Mouse (Mus musculus): ENCODE data around the gene H2afj. TPM values are rescaled to one million over a fixed set of nuclear protein-coding genes. Genes with fewer than 3 reads are reported as not detected.

The H2afj gene
- polyA plus RNA-seq, 1 experiment from 2014 or later: 193 TPM

- ATAC-seq (replicated peaks; ENCODE audit: low FRiP score) (no peak; the same call in 1 of the 2 replicates), DNase-seq (ENCODE audit: low spot score) (no peak)
- 0 out of 2 replicates have a peak, but pooled peaks cover 5% of the 10 kb centered on the region for H3K4me1 ChIP-seq (replicated peaks; ENCODE audit: control insufficient read depth, insufficient read depth, low read length)
- peak within 1 kb of the TSS; percentile 100 for H3K4me3 ChIP-seq (ENCODE audit: low read depth, low read length)
- no peaks in the 10 kb centered on the region for H3K9me3 ChIP-seq (ENCODE audit: control insufficient read depth, low read length)
- H3K36me3 ChIP-seq (ENCODE audit: control insufficient read depth, insufficient read depth, low read length): peaks cover 21% of the 10 kb centered on the region
- peak within 1 kb of the TSS; percentile 99 for H3K9ac ChIP-seq (ENCODE audit: low read depth, low read length)
- no peaks in the 10 kb centered on the region for H3K27me3 ChIP-seq (replicated peaks; ENCODE audit: control insufficient read depth, insufficient read depth, low read length)
- H3K4me2 ChIP-seq: peak within 1 kb of the TSS; percentile 96
- 0% methylated on average over 34 of the region's 34 CpGs for WGBS
- peak within 1 kb of the TSS; percentile 85 for H3K27ac ChIP-seq (ENCODE audit: low read depth, low read length)
These were observed 19.5 kb downstream of the H2afj start, which contains the start of gene BC049715 for GRCm38 (mm10) chr6:136827516-136827880. BC049715 (plus strand) TSS chr6:136827626.

GRCm38 (mm10) chr6:136827881-136828561 is 20.0 kb downstream of the H2afj start, which contains the start of gene Wbp11:
Wbp11 (minus strand) TSS chr6:136828233.
- H3K4me3 ChIP-seq (ENCODE audit: low read depth, low read length): peak within 1 kb of the TSS; percentile 100
- 0 out of 2 replicates have a peak, but pooled peaks cover 5% of the 10 kb centered on the region for H3K4me1 ChIP-seq (replicated peaks; ENCODE audit: control insufficient read depth, insufficient read depth, low read length)
- peak within 1 kb of the TSS; percentile 96 for H3K4me2 ChIP-seq
- peak within 1 kb of the TSS; percentile 85 for H3K27ac ChIP-seq (ENCODE audit: low read depth, low read length)
- H3K36me3 ChIP-seq (ENCODE audit: control insufficient read depth, insufficient read depth, low read length): peaks cover 16% of the 10 kb centered on the region
- DNase-seq (ENCODE audit: low spot score) (peak; percentile 95), ATAC-seq (replicated peaks; ENCODE audit: low FRiP score) (peak; percentile 100)
- 0% methylated on average over 45 of the region's 45 CpGs for WGBS
- H3K9me3 ChIP-seq (ENCODE audit: control insufficient read depth, low read length): no peaks in the 10 kb centered on the region
- peak within 1 kb of the TSS; percentile 99 for H3K9ac ChIP-seq (ENCODE audit: low read depth, low read length)
- H3K27me3 ChIP-seq (replicated peaks; ENCODE audit: control insufficient read depth, insufficient read depth, low read length): no peaks in the 10 kb centered on the region

- 29% methylated on average over 4 of the region's 4 CpGs for WGBS
- H3K27me3 ChIP-seq (replicated peaks; ENCODE audit: control insufficient read depth, insufficient read depth, low read length): no peaks in the 10 kb centered on the region
- peaks cover 14% of the 10 kb centered on the region for H3K36me3 ChIP-seq (ENCODE audit: control insufficient read depth, insufficient read depth, low read length)
- no peak for DNase-seq (ENCODE audit: low spot score)
- peak overlapping the region; percentile 100 for H3K4me3 ChIP-seq (ENCODE audit: low read depth, low read length)
- no peaks in the 10 kb centered on the region for H3K9me3 ChIP-seq (ENCODE audit: control insufficient read depth, low read length)
- H3K9ac ChIP-seq (ENCODE audit: low read depth, low read length): peak overlapping the region; percentile 70
- H3K4me1 ChIP-seq (replicated peaks; ENCODE audit: control insufficient read depth, insufficient read depth, low read length): 0 out of 2 replicates have a peak, but pooled peaks cover 5% of the 10 kb centered on the region
- peak overlapping the region; percentile 51; the same call in 1 of the 2 replicates for H3K27ac ChIP-seq (ENCODE audit: low read depth, low read length)
- H3K4me2 ChIP-seq: peak overlapping the region; percentile 64
- no peak for ATAC-seq (replicated peaks; ENCODE audit: low FRiP score)
These were observed 20.6 kb downstream of the H2afj start for GRCm38 (mm10) chr6:136828681-136829080.

- DNase-seq (ENCODE audit: low spot score) (no peak), ATAC-seq (replicated peaks; ENCODE audit: low FRiP score) (no peak)
- H3K9me3 ChIP-seq (ENCODE audit: control insufficient read depth, low read length): no peaks in the 10 kb centered on the region
- H3K27ac ChIP-seq (ENCODE audit: low read depth, low read length): no peak overlapping the region
- no peak overlapping the region for H3K9ac ChIP-seq (ENCODE audit: low read depth, low read length)
- no peak overlapping the region for H3K4me3 ChIP-seq (ENCODE audit: low read depth, low read length)
- 49% methylated on average over 5 of the region's 5 CpGs for WGBS
- H3K4me2 ChIP-seq: no peak overlapping the region
- no peaks in the 10 kb centered on the region; the same call in 1 of the 2 replicates for H3K27me3 ChIP-seq (replicated peaks; ENCODE audit: control insufficient read depth, insufficient read depth, low read length)
- H3K4me1 ChIP-seq (replicated peaks; ENCODE audit: control insufficient read depth, insufficient read depth, low read length): no peaks in the 10 kb centered on the region
- no peaks in the 10 kb centered on the region for H3K36me3 ChIP-seq (ENCODE audit: control insufficient read depth, insufficient read depth, low read length)
These were observed 23.7 kb downstream of the H2afj start for GRCm38 (mm10) chr6:136831712-136832111.

DNA sequence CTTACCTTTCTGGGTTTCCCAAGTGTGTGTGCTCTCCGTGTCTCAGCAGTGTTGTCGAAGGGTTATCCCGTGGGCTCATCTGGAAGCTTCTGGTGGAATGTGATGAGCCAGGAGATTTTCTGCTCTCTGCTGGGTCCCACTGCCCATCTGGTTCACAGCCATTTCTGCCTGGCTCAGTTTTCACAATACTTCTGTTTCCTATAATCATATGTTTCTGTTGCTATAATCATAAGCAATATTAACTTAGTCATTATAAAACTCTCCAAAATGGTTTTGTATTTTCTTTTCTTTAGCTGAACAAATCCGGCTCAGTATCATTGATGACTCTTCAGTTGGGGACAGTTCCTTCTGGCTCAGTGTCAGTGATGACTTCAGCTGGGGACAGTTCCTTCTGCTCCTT is 27.3 kb downstream of the H2afj start, which contains the start of gene Smco3:
TSS of gene Smco3 (minus strand) at position 101 of the 400 bp plus-strand sequence.
- Histone ChIP-seq H3K36me3 (ENCODE audit: control insufficient read depth, insufficient read depth, low read length) (no peaks in the 10 kb centered on the region), H3K4me3 (ENCODE audit: low read depth, low read length) (no peak within 1 kb of the TSS)
- 45% methylated on average over 4 of the region's 4 CpGs for WGBS

GRCm38 (mm10) chr6:136837323-136837722 is 29.3 kb downstream of the H2afj start:
- no peak overlapping the region for H3K4me2 ChIP-seq
- H3K4me1 ChIP-seq (replicated peaks; ENCODE audit: control insufficient read depth, insufficient read depth, low read length): no peaks in the 10 kb centered on the region
- WGBS: 77% methylated on average over 3 of the region's 3 CpGs
- H3K9ac ChIP-seq (ENCODE audit: low read depth, low read length): no peak overlapping the region
- ATAC-seq (replicated peaks; ENCODE audit: low FRiP score) (no peak), DNase-seq (ENCODE audit: low spot score) (no peak)
- no peak overlapping the region for H3K4me3 ChIP-seq (ENCODE audit: low read depth, low read length)
- H3K27me3 ChIP-seq (replicated peaks; ENCODE audit: control insufficient read depth, insufficient read depth, low read length): no peaks in the 10 kb centered on the region; the same call in 1 of the 2 replicates
- no peak overlapping the region for H3K27ac ChIP-seq (ENCODE audit: low read depth, low read length)
- H3K36me3 ChIP-seq (ENCODE audit: control insufficient read depth, insufficient read depth, low read length): no peaks in the 10 kb centered on the region
- H3K9me3 ChIP-seq (ENCODE audit: control insufficient read depth, low read length): no peaks in the 10 kb centered on the region

More for the DNA sequence above, 27.3 kb downstream of the H2afj start, which contains the start of gene Smco3:
- Histone ChIP-seq H3K4me1 (replicated peaks; ENCODE audit: control insufficient read depth, insufficient read depth, low read length) (no peaks in the 10 kb centered on the region), H3K27ac (ENCODE audit: low read depth, low read length) (no peak within 1 kb of the TSS), H3K4me2 (no peak within 1 kb of the TSS), H3K9me3 (ENCODE audit: control insufficient read depth, low read length) (no peaks in the 10 kb centered on the region), H3K27me3 (replicated peaks; ENCODE audit: control insufficient read depth, insufficient read depth, low read length) (no peaks in the 10 kb centered on the region; the same call in 1 of the 2 replicates), H3K9ac (ENCODE audit: low read depth, low read length) (no peak within 1 kb of the TSS)
- ATAC-seq (replicated peaks; ENCODE audit: low FRiP score) (no peak), DNase-seq (ENCODE audit: low spot score) (no peak)

DNA sequence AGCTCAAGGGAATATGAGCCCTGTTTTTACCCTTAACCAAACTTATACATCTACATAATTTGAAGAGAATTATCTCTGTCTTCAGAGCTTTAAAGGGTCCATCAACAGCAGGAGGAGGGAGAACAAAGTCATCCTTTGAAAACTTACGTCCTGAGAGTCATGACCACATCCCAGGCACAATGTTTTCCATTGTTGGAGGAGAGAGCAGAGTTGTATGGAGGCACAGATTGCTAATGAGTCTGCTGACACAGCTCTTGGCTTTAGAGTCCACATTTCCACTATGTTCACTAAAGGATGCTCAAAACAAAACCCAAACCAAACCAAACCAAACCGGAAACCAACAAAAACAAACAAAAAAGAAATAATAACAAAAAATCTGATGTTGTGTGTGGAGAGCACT is 36.9 kb downstream of the H2afj start:
- Histone ChIP-seq H3K27me3 (replicated peaks; ENCODE audit: control insufficient read depth, insufficient read depth, low read length) (no peaks in the 10 kb centered on the region), H3K4me1 (replicated peaks; ENCODE audit: control insufficient read depth, insufficient read depth, low read length) (peaks cover 18% of the 10 kb centered on the region)
- no peak for DNase-seq (ENCODE audit: low spot score)

GRCm38 (mm10) chr6:136845706-136846480 is 37.8 kb downstream of the H2afj start:
- H3K9ac ChIP-seq (ENCODE audit: low read depth, low read length): no peak overlapping the region
- no peaks in the 10 kb centered on the region for H3K27me3 ChIP-seq (replicated peaks; ENCODE audit: control insufficient read depth, insufficient read depth, low read length)
- no peak for ATAC-seq (replicated peaks; ENCODE audit: low FRiP score)
- H3K4me1 ChIP-seq (replicated peaks; ENCODE audit: control insufficient read depth, insufficient read depth, low read length): peaks cover 20% of the 10 kb centered on the region
- no peak for DNase-seq (ENCODE audit: low spot score)
- no peaks in the 10 kb centered on the region for H3K9me3 ChIP-seq (ENCODE audit: control insufficient read depth, low read length)
- no peak overlapping the region for H3K4me2 ChIP-seq
- WGBS: 71% methylated on average over 5 of the region's 5 CpGs
- no peak overlapping the region for H3K27ac ChIP-seq (ENCODE audit: low read depth, low read length)
- no peaks in the 10 kb centered on the region; the same call in 1 of the 2 replicates for H3K36me3 ChIP-seq (ENCODE audit: control insufficient read depth, insufficient read depth, low read length)
- no peak overlapping the region for H3K4me3 ChIP-seq (ENCODE audit: low read depth, low read length)

More for the DNA sequence above, 36.9 kb downstream of the H2afj start:
- Histone ChIP-seq H3K9me3 (ENCODE audit: control insufficient read depth, low read length) (no peaks in the 10 kb centered on the region), H3K4me2 (no peak overlapping the region), H3K4me3 (ENCODE audit: low read depth, low read length) (no peak overlapping the region), H3K36me3 (ENCODE audit: control insufficient read depth, insufficient read depth, low read length) (no peaks in the 10 kb centered on the region; the same call in 1 of the 2 replicates), H3K9ac (ENCODE audit: low read depth, low read length) (no peak overlapping the region), H3K27ac (ENCODE audit: low read depth, low read length) (no peak overlapping the region)
- ATAC-seq (replicated peaks; ENCODE audit: low FRiP score): no peak
- WGBS: 81% methylated on average over 2 of the region's 2 CpGs

All from liver, embryonic 11.5 days (tissue).